Mouse (Mus musculus) inflammation-experienced regulatory T-cells, adult 6 months (primary cell): ENCODE measurements at regions not wholly inside any gene's neighbourhood (a gene's known extent, or its start where the extent isn't known, plus 50 kb on each side); places are given as distances from the start of the nearest gene placed in this dataset.

Experiments used
- ATAC-seq: one replicate; pipeline ENCODE4 v1.8.0; 2017

DNA sequence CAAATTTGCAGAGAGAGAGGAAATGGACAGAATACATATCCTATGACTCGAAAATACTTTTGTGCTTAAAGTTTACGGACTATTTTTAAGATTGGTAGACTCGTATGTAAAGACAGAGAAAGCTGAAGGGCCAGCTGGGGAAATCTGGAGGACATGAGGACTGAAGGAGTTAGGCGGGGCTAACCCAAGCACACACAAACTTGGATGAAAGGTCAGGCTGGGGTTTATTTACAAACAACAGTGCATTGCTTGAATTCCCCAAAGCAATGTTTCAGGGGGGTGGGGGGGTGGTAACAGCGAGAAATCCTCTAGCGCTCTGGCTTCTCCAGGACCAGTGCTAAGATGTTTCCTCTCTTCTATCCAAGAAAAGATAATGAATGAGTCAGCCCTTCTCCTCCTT, 68.3 kb downstream of the Ptger2 start:
- ATAC-seq = no peak

DNA sequence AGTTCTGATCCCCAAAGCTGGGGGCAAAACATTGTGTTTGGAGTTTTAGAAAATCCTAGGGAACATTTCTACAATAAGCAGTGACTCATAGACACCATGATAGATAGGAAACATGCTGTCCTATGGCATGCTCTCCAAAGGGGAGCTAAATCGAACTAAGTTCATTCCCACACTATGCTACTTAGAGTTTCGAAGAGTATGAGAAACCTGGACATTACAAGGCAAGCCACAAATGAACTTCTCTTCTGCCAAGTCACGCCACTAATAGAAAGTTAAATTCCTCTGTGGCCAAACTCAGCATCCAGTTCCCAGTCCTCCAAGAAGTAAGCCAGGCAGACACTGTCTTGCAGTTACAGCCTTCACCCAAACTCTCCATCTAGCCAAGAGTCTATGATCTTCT, 73.7 kb downstream of the Ptger2 start:
- ATAC-seq = no peak

DNA sequence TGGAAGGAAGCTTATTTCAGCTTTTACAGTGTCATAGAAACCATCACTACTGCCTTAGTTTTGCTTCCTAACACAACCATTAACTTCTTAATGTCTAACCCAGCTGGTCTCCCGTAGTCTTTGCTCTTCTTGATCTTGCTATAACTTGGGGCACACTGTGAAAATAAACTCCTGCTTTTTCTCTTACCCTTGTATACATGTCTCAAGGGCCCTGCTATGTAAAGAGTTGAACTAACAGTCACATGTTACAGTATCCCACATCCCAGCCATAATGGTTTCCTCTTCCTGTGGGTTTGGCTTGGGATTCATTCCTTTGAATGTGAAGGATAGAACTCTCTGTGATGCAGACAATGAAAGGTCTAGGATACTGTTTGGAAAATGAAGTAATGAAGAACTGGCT, 76.5 kb downstream of the Ptger2 start:
- ATAC-seq = no peak

DNA sequence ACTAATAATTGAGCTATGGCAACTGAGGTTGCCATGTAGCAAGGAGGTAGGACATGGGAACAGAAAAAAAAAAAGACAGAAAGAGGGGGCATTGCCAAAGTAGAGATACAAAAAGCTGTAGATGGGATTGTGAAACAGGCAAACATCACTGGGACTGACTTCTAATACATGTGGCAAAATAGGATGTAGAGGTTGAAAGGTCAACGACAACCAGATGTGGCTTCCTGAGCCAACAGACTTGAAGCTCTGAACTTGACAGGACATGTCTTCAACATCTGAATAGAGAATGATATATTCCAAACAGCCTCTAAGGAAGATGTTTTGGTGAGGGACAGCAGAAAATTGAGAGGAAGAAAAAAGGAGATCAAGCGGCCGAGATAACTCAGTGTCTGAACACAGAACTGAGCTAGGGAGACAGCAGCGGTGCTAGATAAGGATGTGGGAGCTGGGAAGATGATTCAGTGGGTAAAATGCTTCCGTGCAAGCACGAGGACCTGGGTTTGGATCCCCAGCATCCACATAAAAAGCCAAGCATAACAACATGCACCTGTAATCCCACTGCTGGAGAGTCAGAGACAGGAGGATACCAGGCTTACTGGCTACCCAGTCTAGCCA, 81.7 kb downstream of the Ptger2 start:
- ATAC-seq = no peak

DNA sequence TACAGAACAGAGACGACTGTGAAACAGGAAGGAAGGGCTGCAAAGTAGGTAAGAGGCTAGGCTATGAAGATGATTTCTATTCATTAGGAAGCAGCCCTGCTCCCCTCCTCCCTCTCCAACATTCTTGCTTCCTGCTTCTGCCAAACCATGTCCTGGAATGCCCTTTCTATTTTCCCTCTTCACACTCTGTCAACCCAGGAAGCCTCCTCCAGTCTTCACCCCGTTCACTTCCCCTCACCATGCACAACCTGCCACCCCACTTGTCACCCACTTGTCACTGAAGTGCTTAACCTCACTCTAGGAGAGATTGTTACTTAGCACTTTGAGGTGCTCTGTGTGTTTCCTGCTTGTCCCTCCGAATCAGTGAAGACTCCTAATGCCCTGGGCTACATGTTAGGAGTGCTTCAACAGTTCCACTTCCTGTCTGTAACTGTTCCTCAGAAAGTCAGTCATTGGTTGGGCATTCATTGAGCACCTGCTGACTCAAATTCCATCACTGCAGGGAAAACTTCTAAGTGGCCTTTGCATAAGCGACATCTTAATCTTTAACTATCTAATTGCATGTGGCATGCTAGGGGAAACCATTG, 87.0 kb downstream of the Ptger2 start:
- peak; percentile 67 for ATAC-seq

DNA sequence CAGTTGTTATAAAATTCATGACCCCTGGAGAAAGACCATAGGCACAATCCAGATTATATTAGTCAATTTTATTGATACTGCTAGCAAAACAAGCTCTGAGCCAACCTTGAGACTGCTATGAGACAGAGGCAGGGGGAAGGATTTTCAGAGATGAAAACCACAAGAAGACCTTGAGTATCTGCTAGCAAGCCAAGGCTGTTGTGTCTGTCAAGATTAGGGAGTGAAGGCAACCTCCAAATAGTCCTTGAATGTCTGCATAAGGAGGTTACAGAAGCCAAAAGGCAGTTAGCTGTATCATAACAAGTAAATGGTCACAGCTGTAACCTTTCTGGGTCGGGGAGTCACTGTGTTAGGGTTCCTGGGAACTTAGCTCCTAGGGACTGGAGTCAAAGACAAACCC, 89.2 kb downstream of the Ptger2 start:
- ATAC-seq = no peak

GRCm38 (mm10) chr14:45079793-45080192, 91.8 kb downstream of the Ptger2 start:
- ATAC-seq = no peak

GRCm38 (mm10) chr14:45080231-45080630, 92.2 kb downstream of the Ptger2 start:
- peak; percentile 63 for ATAC-seq

- no peak for ATAC-seq
Observed at GRCm38 (mm10) chr14:45083058-45083457, 95.1 kb downstream of the Ptger2 start.
